Mouse (Mus musculus) B cell, adult (primary cell): ENCODE measurements around the gene Gm9733. TPM values are rescaled to one million over a fixed set of nuclear protein-coding genes. Genes with fewer than 3 reads are reported as not detected.

Source experiments
- total RNA-seq: library from RNA; stranded (reverse); gene quantifications from 4 replicates; pipeline ENCODE4 v1.2.4, GENCODE M21; 2023; ENCODE audit not compliant: inconsistent age

Gene Gm9733
- total RNA-seq: not detected in 4 replicates

GRCm38 (mm10) chr3:15332063-15332462 is at the start of gene Gm9733:
Gene Gm9733, minus strand, starts transcription at chr3:15332302.

Other genes starting within 250 kb of the Gm9733 start
- not detected in 4 replicates for gene Sirpb1a, start 94.2 kb upstream of the Gm9733 start, total RNA-seq
- gene Sirpb1b, start 242.8 kb upstream of the Gm9733 start, total RNA-seq: 0.45 TPM in 1 of 4 replicates, not detected in the others